Mouse (Mus musculus): ENCODE data around the gene Gm21883.
"Not testable (repeated sequence)": the region's sequence is repeated elsewhere in the genome, so short reads cannot be mapped to it uniquely, and the experiment has no call there.

The Gm21883 gene

DNA sequence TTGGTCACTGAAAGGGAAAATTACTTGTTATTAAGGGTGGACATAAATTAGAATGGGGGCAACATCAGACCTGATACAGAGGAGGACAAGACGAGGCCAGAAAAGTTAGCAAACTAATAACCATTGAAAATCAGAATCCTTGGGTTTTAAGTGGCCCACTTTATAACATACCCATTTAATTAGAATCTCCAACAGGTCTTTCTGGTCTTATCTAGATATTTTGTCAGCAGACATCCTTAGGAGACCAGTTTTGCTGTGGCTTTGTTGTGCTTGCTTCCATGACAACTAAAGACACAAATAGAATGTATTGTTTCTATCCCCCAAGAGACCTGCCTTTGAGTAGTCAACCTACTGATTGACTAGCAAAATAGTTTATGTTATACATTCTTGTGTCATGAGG lies at the start of gene Gm21883:
Gene Gm21883 (minus strand): TSS at position 101 of the 400 bp plus-strand sequence.
- not testable (repeated sequence) for DNase-seq (ENCODE audit: low read depth, low spot score)

DNA sequence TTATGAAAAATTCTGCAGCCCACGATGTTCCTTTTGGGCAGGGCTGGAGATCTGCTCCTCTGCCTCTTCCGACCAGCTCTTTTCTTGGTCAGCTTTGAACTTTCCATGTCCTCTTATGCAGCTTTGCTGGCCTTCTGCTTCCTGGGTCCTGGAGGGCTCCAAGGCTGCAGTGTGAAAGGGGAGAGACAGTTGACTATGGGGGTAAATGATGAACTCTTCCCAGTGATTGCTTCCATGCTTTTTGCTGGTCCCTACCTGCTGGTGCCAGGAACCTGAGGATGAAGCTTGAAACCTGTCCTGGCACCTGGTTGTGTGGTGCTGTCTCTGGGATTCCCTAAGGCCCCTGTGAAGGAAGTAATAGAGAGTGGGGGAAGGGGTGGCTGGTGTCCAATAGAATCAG lies 44.7 kb upstream of the Gm21883 start, which contains the start of gene Spin2e:
Gene Spin2e (minus strand): TSS at position 101 of the 400 bp plus-strand sequence.
- DNase-seq (ENCODE audit: low read depth, low spot score): not testable (repeated sequence)

Measured in ES-CJ7 (cell line).